Mouse (Mus musculus): Measurements from ENCODE around the gene Rgs3.

Gene Rgs3

DNA sequence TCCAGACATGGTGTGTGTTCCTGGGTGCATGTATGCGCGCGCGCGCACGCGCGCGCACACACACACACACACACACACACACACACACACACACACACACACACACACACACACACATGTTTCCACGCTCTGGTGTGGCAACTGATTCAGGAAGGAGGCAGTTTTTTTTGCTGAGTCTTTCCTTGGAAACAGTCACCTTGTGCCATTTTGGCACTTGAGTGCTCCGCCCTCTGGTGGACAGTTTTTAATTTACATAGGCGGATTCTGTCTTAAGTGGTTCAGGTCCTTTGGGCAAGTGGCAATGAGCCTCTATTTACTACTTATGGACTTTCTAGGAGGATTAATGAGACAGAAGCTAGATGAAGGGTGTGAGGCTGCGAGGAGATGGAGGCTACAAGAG is 136.3 kb downstream of the Rgs3 start:
- peak; percentile 88 for DNase-seq

DNA sequence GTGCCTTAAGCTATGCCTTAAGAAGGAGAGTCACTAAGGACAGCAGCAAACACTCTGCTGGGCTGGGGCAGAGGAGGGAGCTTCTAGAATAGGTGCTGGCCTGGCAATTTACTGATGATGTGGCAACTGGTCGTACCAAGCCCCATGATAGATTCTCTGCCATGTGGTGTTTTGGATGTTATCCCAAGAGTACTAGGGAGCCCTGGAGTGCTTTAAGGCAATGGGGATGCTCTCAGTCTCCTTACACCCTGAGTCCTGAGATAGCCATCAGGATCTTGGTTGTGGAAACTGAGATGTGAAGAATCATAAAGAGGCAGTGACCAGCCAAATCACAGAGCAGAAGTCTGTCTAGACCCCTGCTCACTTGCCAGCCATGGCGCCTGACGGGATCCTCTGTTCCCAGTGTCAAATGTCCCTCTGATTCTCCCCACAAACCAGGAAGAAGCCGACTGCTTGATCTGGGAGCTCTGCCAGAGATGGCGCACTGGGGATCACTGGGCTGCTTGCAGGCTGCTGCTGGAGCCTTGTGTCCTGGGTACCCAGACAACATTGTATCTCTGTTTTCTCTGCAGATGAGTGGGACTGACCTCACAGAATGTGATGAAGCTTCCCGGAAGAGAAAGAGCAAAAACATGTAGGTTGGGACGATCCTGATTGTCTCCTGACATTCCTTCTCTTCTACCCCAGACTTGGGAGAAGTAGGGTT is 137.2 kb downstream of the Rgs3 start:
- DNase-seq = peak; percentile 64

- peak; percentile 95 for DNase-seq
Observed at GRCm38 (mm10) chr4:62697469-62697868, 137.8 kb downstream of the Rgs3 start.

DNA sequence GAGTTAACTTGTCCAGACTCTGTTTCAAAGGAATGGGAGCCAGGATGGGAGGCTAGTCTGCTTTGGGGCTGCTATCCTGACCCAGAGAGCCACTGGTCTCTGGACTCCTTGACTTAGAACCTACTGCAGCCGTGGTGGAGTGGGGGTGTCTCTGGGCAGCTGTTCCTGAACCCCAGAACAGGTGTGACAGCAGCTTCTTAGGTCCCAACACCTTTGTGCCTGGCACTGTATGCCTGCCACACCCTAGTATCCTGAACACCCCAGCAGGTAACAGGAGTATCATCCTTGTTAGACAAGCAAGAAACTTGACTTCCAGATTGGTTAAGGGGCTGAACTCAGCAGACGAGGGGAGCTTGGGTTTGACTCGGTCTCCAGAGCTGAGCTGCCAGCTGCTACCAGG is 138.9 kb downstream of the Rgs3 start:
- no peak for DNase-seq

- DNase-seq = peak; percentile 95
Observed at GRCm38 (mm10) chr4:62699191-62699812, 139.7 kb downstream of the Rgs3 start.

GRCm38 (mm10) chr4:62700426-62700825 is 140.8 kb downstream of the Rgs3 start:
- DNase-seq = no peak

- no peak for DNase-seq
Observed at GRCm38 (mm10) chr4:62703151-62703550, 143.5 kb downstream of the Rgs3 start.

- no peak for DNase-seq
Observed at GRCm38 (mm10) chr4:62704204-62704603, 144.6 kb downstream of the Rgs3 start.

- DNase-seq = no peak
Observed at GRCm38 (mm10) chr4:62705013-62705412, 145.4 kb downstream of the Rgs3 start.

- DNase-seq = no peak
Observed at GRCm38 (mm10) chr4:62705749-62706148, 146.1 kb downstream of the Rgs3 start.

DNA sequence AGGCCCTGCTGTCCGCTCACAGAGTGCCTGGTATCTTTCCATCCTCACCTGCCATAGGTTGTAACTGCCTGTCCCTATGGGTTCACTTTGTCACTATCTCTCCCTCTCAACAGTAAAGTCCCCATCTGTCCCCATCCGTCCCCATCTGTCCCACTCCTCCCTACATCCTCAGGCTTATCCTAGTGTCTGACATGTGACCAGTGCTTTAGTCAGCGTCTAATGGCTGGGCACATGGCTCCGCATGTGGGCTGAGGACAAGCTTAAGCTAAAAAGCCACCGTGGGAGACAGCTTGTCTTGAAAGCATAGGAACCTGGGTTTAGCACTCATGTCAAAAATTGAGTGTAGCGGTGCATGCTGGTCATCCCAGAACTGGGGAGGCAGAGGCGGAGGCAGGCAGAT is 148.4 kb downstream of the Rgs3 start:
- no peak for DNase-seq

GRCm38 (mm10) chr4:62708994-62709393 is 149.3 kb downstream of the Rgs3 start:
- no peak for DNase-seq

DNA sequence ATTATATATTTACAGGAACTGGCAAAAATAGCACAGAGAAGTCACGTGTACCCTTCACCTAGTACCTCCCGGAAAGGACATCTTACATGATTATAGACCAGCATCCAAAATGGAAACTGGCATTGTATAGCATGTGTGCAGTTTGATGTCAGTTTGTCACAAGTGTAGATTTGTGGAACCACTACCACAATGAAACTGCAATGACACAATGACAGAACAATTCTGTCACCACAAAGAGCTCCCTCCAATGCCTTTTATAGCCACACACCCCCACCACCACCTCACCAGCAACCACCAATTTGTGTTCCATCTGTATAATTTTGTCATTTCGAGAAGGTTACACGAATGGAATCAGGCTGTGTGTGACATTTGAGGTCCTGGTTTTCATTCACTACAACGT is 149.8 kb downstream of the Rgs3 start:
- DNase-seq = no peak

DNA sequence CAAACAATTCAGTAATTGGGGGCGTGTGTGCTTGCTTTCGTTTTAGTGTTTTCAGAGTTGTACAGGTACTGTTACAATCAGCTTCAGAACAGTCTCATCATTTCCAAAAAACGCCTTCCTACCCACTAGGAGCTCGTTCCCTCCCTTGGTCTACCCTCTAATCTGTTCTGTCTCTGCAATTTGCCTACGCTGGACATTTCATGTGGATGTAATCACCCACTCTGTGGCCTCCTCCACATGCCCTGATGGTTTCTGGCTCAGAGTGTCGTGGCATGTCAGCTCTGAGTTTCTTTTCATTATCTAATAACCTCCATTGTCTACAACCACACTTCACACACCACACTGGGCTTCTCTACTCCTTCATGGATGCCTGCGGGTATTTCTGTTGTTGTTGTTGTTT is 151.5 kb downstream of the Rgs3 start:
- DNase-seq = no peak

GRCm38 (mm10) chr4:62711582-62711981 is 151.9 kb downstream of the Rgs3 start:
- no peak for DNase-seq

- no peak for DNase-seq
Observed at GRCm38 (mm10) chr4:62720861-62721260, 161.2 kb downstream of the Rgs3 start.

DNA sequence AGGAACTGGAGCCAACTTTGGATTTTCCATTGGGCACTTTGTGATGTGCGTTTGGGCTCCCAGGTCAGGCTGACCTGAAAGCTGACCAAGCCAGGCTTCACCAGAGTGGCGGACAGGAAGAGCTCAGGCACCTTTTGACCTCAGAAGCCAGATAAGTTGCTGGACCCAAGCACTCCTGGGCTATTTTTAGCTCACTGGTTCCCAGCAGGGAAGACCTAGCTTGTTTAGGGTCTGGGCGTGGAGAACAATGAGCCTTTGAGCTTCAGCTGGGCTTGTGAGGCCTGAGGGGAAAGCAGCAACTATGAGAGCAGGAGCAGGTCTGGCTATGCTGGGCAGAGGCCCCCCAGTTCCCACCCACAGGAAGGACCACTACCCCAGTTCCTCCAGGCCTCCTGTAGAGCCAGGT is 162.4 kb downstream of the Rgs3 start:
- DNase-seq = no peak

GRCm38 (mm10) chr4:62723795-62724194 is 164.1 kb downstream of the Rgs3 start:
- DNase-seq = no peak

GRCm38 (mm10) chr4:62726282-62726937 is 166.8 kb downstream of the Rgs3 start:
- no peak for DNase-seq

DNA sequence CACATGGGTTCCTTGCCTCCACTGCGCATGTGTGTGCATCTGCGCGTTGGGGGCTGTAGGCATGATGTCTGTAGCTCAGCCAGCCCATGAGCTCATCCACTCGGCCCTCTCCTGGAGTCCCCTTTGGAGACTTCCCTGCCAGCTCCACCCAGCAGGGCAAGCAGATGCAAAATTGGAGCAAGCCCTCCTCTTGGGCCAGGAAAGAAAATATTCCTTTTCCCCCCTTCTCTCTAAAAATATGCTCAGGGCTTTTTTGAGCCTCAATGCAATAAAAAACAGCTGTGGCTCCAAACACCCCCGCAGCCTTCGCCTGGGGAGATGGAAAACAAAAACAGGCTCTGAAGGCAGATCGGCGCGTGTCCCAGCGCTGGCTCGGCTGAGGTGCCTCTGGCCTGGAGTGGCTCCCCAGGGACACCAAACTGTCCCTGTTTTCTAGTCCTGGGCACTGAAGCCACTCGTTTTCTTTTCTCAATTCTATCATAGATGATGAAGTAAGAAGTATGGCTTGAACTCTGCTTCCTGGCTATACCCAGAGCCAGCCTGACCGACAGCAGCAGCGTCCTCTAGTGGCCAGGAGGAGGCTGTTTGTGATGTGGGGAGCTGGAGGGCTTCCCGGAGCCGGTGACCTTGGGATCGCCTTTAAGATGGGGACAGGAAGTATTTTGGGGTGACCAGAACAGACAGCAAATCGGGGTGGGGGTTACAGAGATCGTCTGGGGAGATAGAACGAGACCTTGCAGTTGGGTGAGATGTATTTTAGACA is 168.1 kb downstream of the Rgs3 start:
- no peak for DNase-seq

DNA sequence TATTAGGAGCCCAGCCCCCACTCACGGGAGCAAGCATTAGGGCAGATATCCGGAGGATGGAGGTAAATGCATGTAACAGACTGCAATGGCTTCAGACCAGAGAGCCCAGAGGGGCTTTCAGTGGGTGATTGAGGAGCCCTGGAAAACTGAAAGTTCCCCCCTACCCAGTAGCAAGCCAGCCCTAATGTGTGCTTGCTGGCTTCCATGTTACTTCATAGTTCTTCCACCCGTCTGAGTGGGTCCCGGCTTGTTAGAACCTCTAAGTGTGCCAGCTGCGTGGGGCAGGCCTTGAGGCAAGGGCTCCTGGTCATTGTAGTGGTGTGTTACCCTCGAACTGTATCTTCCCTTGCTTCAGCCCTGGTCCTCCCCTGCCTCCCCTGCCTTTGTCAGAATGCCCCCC is 168.8 kb downstream of the Rgs3 start:
- DNase-seq = no peak

- DNase-seq = peak; percentile 47
Observed at GRCm38 (mm10) chr4:62729191-62729590, 169.5 kb downstream of the Rgs3 start.

- no peak for DNase-seq
Observed at GRCm38 (mm10) chr4:62729941-62730340, 170.3 kb downstream of the Rgs3 start.

DNA sequence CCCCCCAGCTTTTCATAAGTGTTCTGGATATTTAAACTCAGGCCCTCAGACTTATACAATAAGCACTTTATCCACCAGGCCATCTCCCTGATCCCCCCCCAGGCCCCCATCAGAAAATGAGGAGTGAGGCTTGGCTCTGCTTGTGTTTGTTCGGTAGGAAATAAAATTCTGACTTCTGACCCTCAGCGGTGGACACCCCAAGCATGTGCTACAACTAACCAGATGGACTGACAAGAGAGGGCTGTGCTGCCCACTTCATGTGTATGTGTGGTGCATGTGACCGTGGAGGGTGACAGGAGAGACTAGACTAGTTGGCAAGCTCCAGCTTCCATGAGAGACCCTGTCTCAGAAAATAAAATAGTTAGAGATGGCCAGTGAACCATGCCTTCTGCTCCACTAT is 171.2 kb downstream of the Rgs3 start:
- DNase-seq = no peak

Data from lung, postnatal 36 days (tissue).